In genomic region chr14:47366881-47367321, GRCm38 (mm10) we compare ENCODE assay signal across 9 mouse cellular contexts. TPM values are rescaled to one million over a fixed set of nuclear protein-coding genes. Genes with fewer than 3 reads are reported as not detected.
DNase-seq lines count a peak whose midpoint lies in the region; ATAC-seq and TF ChIP-seq lines count a peak whose summit lies in the region.
"Had no signal": no experiment of that assay in that cellular context is flagged by ENCODE, and none has a peak within 500 bp of the region (broad histone marks: within the 10 kb centered on the region; RNA-seq: fewer than 3 reads in every experiment).

No protein-coding gene starts in this region.

- TF ChIP-seq POLR2A in small intestine, adult 2 months (IDR thresholded peaks at IDR 0.05; ENCODE audit: low read depth, low read length), result no peak

- H3K36me3 ChIP-seq in E14TG2a.4 (ENCODE audit: insufficient read depth, low read length), result no peaks in the 10 kb centered on the region
- no peaks in the 10 kb centered on the region for H3K36me3 ChIP-seq in lung, embryonic 16.5 days (ENCODE audit: control insufficient read depth, insufficient read depth, low read length)
- H3K36me3 ChIP-seq in small intestine, adult 2 months (ENCODE audit: control insufficient read depth, insufficient read depth, low read length), result no peaks in the 10 kb centered on the region

- 0 out of 2 replicates have a peak, but pooled peaks cover 2% of the 10 kb centered on the region for H3K27me3 ChIP-seq in E14TG2a.4 (ENCODE audit: insufficient read depth, low read length)
- H3K27me3 ChIP-seq in lung, embryonic 16.5 days (ENCODE audit: control insufficient read depth, insufficient read depth, low read depth, low read length), result no peaks in the 10 kb centered on the region
- H3K27me3 ChIP-seq in small intestine, adult 2 months (ENCODE audit: control insufficient read depth, insufficient read depth, low read length), result no peaks in the 10 kb centered on the region
- H3K27me3 ChIP-seq: CH12.LX had no signal

- H3K4me1 ChIP-seq in E14TG2a.4 (replicated peaks; ENCODE audit: low read depth, low read length), result peaks cover 52% of the 10 kb centered on the region
- peaks cover 16% of the 10 kb centered on the region for H3K4me1 ChIP-seq in lung, embryonic 16.5 days (replicated peaks; ENCODE audit: control insufficient read depth, insufficient read depth, low read length)
- H3K4me1 ChIP-seq in small intestine, adult 2 months (ENCODE audit: control insufficient read depth, insufficient read depth, insufficient read length, low read length), result peaks cover 49% of the 10 kb centered on the region

- TF ChIP-seq CTCF in E14TG2a.4 (conservative IDR thresholded peaks at IDR 0.05; ENCODE audit: low read length), result no peak
- no peak for TF ChIP-seq CTCF in small intestine, adult 2 months (IDR thresholded peaks at IDR 0.05; ENCODE audit: extremely low read depth, insufficient read length, insufficient replicate concordance, low read depth, low read length)

- 32% methylated on average over 7 of the region's 7 CpGs for WGBS in lung, embryonic 16.5 days
- WGBS in small intestine, adult 2 months, result 12% methylated on average over 7 of the region's 7 CpGs

- no peaks in the 10 kb centered on the region for H3K9me3 ChIP-seq in E14TG2a.4 (ENCODE audit: low read length)
- H3K9me3 ChIP-seq in lung, embryonic 16.5 days (ENCODE audit: control insufficient read depth, low read length), result no peaks in the 10 kb centered on the region

- peak overlapping the region; percentile 35 for H3K4me2 ChIP-seq in lung, embryonic 16.5 days (ENCODE audit: low read depth, low read length)

- H3K27ac ChIP-seq in lung, embryonic 16.5 days (ENCODE audit: low read length), result peak overlapping the region; percentile 91
- H3K27ac ChIP-seq in small intestine, adult 2 months (ENCODE audit: insufficient read depth, low read depth, low read length), result peak overlapping the region; percentile 98

- peak; percentile 14 for DNase-seq in cerebellum, adult 11-12 months
- DNase-seq in cerebellum, adult 8-10 months, result no peak
- peak; percentile 88 for DNase-seq in fibroblast of lung, adult 2 months (ENCODE audit: low read depth)
- DNase-seq in kidney, postnatal 25 days, result peak; percentile 29 to 54
- DNase-seq in spleen, postnatal 10 days (ENCODE audit: low spot score in 2 of 2), result no peak

- ATAC-seq in lung, embryonic 16.5 days (ENCODE audit: low read depth), result peak; percentile 86

- no peak overlapping the region for H3K9ac ChIP-seq in lung, embryonic 16.5 days (ENCODE audit: low read length)

- 0 out of 2 replicates have a peak overlapping the region, but pooled peaks have one; percentile 35 for H3K4me3 ChIP-seq in E14TG2a.4 (replicated peaks; ENCODE audit: low read length)
- H3K4me3 ChIP-seq in lung, embryonic 16.5 days (ENCODE audit: low read length), result no peak overlapping the region
- no peak overlapping the region for H3K4me3 ChIP-seq in small intestine, adult 2 months (ENCODE audit: low read depth, low read length)

RNA-seq across cellular contexts. Expression of gene Lgals3, which starts 0.7 kb away (rescaled TPM):
- polyA plus RNA-seq in lung, embryonic 16.5 days (2015; fragmentation: Nextera tagmentation; extraction: Ambion mirVana), result 67.9 and 98.7 TPM in 2 replicates
- polyA plus RNA-seq in small intestine, adult 2 months (2012; rRNA removed), result 379 and 1,527 TPM in 2 replicates

RNA-seq across cellular contexts. Expression of gene Dlgap5, which starts 51.3 kb away (rescaled TPM):
- 44.2 and 49.7 TPM in 2 replicates for polyA plus RNA-seq in lung, embryonic 16.5 days (2015; fragmentation: Nextera tagmentation; extraction: Ambion mirVana)
- 0.42 and 2.5 TPM in 2 replicates for polyA plus RNA-seq in small intestine, adult 2 months (2012; rRNA removed)

Comparison
In these comparisons a context has a peak if more than half of its experiments do, and no peak if none do; other contexts are left out.
1. DNase-seq: peak in cerebellum, adult 11-12 months (single experiment), fibroblast of lung, adult 2 months (single experiment) and kidney, postnatal 25 days (2 of 2); none in cerebellum, adult 8-10 months (single experiment) and spleen, postnatal 10 days (0 of 2).
2. RNA of gene Dlgap5, which starts 51.3 kb away (polyA plus RNA-seq): 44.2 to 49.7 TPM in lung, embryonic 16.5 days; 0.42 to 2.5 TPM in small intestine, adult 2 months; every median in the first group is over 10 times any median in the second.